Mouse (Mus musculus): Measurements from ENCODE around the gene Mllt1. TPM values are rescaled to one million over a fixed set of nuclear protein-coding genes. Genes with fewer than 3 reads are reported as not detected.
A peak's percentile ranks its signal among the peaks of the same experiment; 100 is the strongest.

The Mllt1 gene
- polyA plus RNA-seq, 1 experiment from 2014 or later, result 64.3 TPM

GRCm38 (mm10) chr17:56906166-56906565, 29.0 kb downstream of the Mllt1 start:
- Histone ChIP-seq H3K27me3 (ENCODE audit: control insufficient read depth, insufficient read depth, low read length) (no peaks in the 10 kb centered on the region), H3K27ac (replicated peaks; ENCODE audit: low read depth, low read length) (no peak overlapping the region), H3K4me2 (ENCODE audit: low read length) (no peak overlapping the region), H3K9me3 (ENCODE audit: control insufficient read depth, low read length) (no peaks in the 10 kb centered on the region), H3K36me3 (ENCODE audit: control insufficient read depth, insufficient read depth, low read length) (peaks cover 74% of the 10 kb centered on the region), H3K4me1 (ENCODE audit: control insufficient read depth, insufficient read depth, low read length) (no peaks in the 10 kb centered on the region), H3K4me3 (replicated peaks; ENCODE audit: low read depth, low read length) (no peak overlapping the region), H3K9ac (replicated peaks; ENCODE audit: low read length) (no peak overlapping the region)
- 94% methylated on average over 3 of the region's 3 CpGs for WGBS
- no peak for DNase-seq
- ATAC-seq (ENCODE audit: low FRiP score, low TSS enrichment), result no peak

- Histone ChIP-seq H3K4me3 (replicated peaks; ENCODE audit: low read depth, low read length) (no peak overlapping the region), H3K4me1 (ENCODE audit: control insufficient read depth, insufficient read depth, low read length) (no peaks in the 10 kb centered on the region), H3K9ac (replicated peaks; ENCODE audit: low read length) (no peak overlapping the region), H3K27ac (replicated peaks; ENCODE audit: low read depth, low read length) (0 out of 2 replicates have a peak overlapping the region, but pooled peaks have one; percentile 20), H3K27me3 (ENCODE audit: control insufficient read depth, insufficient read depth, low read length) (no peaks in the 10 kb centered on the region), H3K36me3 (ENCODE audit: control insufficient read depth, insufficient read depth, low read length) (peaks cover 83% of the 10 kb centered on the region), H3K4me2 (ENCODE audit: low read length) (no peak overlapping the region), H3K9me3 (ENCODE audit: control insufficient read depth, low read length) (no peaks in the 10 kb centered on the region)
- DNase-seq (no peak), ATAC-seq (ENCODE audit: low FRiP score, low TSS enrichment) (no peak)
- 73% methylated on average over 5 of the region's 5 CpGs for WGBS
Measured at GRCm38 (mm10) chr17:56902698-56903097, 32.5 kb downstream of the Mllt1 start.

DNA sequence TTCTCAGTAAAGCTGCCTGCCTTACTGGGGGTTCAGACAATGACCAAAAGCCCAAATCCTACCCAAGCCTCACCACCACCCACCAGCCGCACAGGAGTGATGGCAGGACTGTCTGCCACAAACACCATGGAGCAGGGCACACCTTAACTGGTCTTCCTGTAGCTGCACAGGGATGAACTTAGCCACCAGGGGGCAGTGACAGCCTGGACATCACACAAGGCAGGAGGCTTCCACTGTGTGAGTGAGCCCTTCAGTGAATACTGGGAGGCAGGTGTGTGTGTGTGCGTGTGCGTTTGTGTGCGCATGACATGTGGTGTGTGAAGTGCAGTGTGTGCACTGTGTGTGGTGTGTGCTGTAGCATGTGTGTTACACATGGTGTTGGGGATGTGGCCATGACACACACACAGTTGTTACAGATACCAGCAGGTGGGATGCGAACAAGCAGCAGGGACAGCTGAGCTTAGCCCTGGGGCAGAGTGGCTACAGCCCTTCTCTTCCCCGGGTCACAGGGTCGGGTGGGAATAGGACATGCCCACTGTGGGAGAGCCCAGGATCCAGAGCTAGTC, 37.5 kb downstream of the Mllt1 start:
- 82% methylated on average over 7 of the region's 7 CpGs for WGBS
- Histone ChIP-seq H3K9me3 (ENCODE audit: control insufficient read depth, low read length) (no peaks in the 10 kb centered on the region), H3K27ac (replicated peaks; ENCODE audit: low read depth, low read length) (peak overlapping the region; percentile 77; the same call in 1 of the 2 replicates), H3K9ac (replicated peaks; ENCODE audit: low read length) (no peak overlapping the region), H3K36me3 (ENCODE audit: control insufficient read depth, insufficient read depth, low read length) (peaks cover 98% of the 10 kb centered on the region), H3K4me1 (ENCODE audit: control insufficient read depth, insufficient read depth, low read length) (peaks cover 12% of the 10 kb centered on the region), H3K4me2 (ENCODE audit: low read length) (no peak overlapping the region), H3K4me3 (replicated peaks; ENCODE audit: low read depth, low read length) (no peak overlapping the region), H3K27me3 (ENCODE audit: control insufficient read depth, insufficient read depth, low read length) (no peaks in the 10 kb centered on the region)
- peak; percentile 84 for DNase-seq
- ATAC-seq (ENCODE audit: low FRiP score, low TSS enrichment), result peak; percentile 57; the same call in 1 of the 2 replicates

DNA sequence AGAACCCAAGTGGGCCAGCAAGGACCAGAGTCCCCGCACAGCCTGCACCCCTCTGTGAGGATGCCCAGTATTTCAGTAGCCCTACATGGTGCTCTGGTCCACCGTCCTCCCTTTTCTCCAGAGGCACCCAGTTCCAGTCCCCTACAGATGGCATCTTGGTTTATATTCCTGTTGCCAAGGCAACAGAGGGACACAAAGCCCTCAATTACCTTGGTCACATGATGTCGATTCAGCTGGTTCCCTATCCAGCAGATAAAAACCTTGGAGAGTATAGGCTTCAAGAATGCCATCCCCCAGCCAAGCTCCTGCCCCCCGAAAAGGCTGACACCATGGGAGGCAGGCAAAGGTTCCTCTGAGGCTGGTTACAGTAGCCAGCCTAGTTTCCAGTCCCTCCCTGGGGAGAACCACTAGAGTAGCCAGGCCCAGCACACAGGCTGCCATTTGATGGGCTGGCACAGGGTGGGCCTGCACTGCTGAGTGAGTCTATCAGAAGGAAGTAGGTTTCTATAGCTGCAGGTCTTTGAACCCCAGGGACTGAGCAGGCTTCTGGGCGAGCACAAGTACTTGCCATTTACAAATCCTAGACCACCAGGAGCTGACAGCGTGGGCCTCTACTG, 38.6 kb downstream of the Mllt1 start:
- Histone ChIP-seq H3K9ac (replicated peaks; ENCODE audit: low read length) (no peak overlapping the region), H3K27ac (replicated peaks; ENCODE audit: low read depth, low read length) (peak overlapping the region; percentile 77), H3K9me3 (ENCODE audit: control insufficient read depth, low read length) (no peaks in the 10 kb centered on the region), H3K4me2 (ENCODE audit: low read length) (no peak overlapping the region), H3K27me3 (ENCODE audit: control insufficient read depth, insufficient read depth, low read length) (no peaks in the 10 kb centered on the region), H3K4me1 (ENCODE audit: control insufficient read depth, insufficient read depth, low read length) (peaks cover 12% of the 10 kb centered on the region), H3K4me3 (replicated peaks; ENCODE audit: low read depth, low read length) (no peak overlapping the region), H3K36me3 (ENCODE audit: control insufficient read depth, insufficient read depth, low read length) (peaks cover 98% of the 10 kb centered on the region)
- ATAC-seq (ENCODE audit: low FRiP score, low TSS enrichment) (peak; percentile 31; the same call in 1 of the 2 replicates), DNase-seq (peak; percentile 71)
- 51% methylated on average over 6 of the region's 6 CpGs for WGBS

DNA sequence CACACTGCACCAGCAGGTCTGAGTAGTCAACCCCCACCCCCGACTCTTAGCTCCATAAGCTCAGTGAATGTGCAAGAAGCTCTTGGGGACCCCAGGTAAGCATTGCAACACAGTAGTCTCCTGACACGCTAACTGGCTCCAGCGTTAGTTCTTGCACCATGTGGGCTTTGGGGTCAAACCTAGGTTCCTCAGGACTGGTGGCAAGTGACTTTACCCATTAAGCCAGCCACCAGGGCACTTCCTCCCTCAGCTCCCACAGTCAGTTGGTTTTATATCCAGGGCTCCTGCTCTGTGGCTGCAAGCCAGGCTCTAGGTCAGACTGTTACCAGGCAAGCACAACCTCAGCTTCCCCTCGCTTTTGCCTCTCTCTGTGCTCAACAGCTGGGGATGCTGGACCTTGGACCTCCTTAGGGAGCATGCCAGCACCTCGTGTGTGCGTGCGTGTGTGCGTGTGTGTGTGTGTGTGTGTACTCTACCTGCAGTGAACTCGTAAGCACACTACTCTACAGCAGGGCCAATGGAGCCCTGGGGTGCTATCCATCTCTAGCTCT, 39.8 kb downstream of the Mllt1 start:
- H3K27ac ChIP-seq (replicated peaks; ENCODE audit: low read depth, low read length), result no peak overlapping the region
- ATAC-seq (ENCODE audit: low FRiP score, low TSS enrichment) (no peak), DNase-seq (no peak)
- no peaks in the 10 kb centered on the region for H3K9me3 ChIP-seq (ENCODE audit: control insufficient read depth, low read length)
- peaks cover 12% of the 10 kb centered on the region for H3K4me1 ChIP-seq (ENCODE audit: control insufficient read depth, insufficient read depth, low read length)
- H3K9ac ChIP-seq (replicated peaks; ENCODE audit: low read length), result no peak overlapping the region
- peaks cover 93% of the 10 kb centered on the region for H3K36me3 ChIP-seq (ENCODE audit: control insufficient read depth, insufficient read depth, low read length)
- no peak overlapping the region for H3K4me3 ChIP-seq (replicated peaks; ENCODE audit: low read depth, low read length)
- H3K27me3 ChIP-seq (ENCODE audit: control insufficient read depth, insufficient read depth, low read length), result no peaks in the 10 kb centered on the region
- H3K4me2 ChIP-seq (ENCODE audit: low read length), result no peak overlapping the region
- 93% methylated on average over 9 of the region's 9 CpGs for WGBS

GRCm38 (mm10) chr17:56890018-56890417, 45.2 kb downstream of the Mllt1 start:
- Histone ChIP-seq H3K4me2 (ENCODE audit: low read length) (no peak overlapping the region), H3K9me3 (ENCODE audit: control insufficient read depth, low read length) (no peaks in the 10 kb centered on the region), H3K27me3 (ENCODE audit: control insufficient read depth, insufficient read depth, low read length) (no peaks in the 10 kb centered on the region), H3K4me3 (replicated peaks; ENCODE audit: low read depth, low read length) (no peak overlapping the region), H3K9ac (replicated peaks; ENCODE audit: low read length) (no peak overlapping the region), H3K4me1 (ENCODE audit: control insufficient read depth, insufficient read depth, low read length) (no peaks in the 10 kb centered on the region), H3K27ac (replicated peaks; ENCODE audit: low read depth, low read length) (no peak overlapping the region), H3K36me3 (ENCODE audit: control insufficient read depth, insufficient read depth, low read length) (peaks cover 42% of the 10 kb centered on the region)
- WGBS, result 97% methylated on average over 2 of the region's 2 CpGs
- DNase-seq, result no peak
- ATAC-seq (ENCODE audit: low FRiP score, low TSS enrichment), result no peak

DNA sequence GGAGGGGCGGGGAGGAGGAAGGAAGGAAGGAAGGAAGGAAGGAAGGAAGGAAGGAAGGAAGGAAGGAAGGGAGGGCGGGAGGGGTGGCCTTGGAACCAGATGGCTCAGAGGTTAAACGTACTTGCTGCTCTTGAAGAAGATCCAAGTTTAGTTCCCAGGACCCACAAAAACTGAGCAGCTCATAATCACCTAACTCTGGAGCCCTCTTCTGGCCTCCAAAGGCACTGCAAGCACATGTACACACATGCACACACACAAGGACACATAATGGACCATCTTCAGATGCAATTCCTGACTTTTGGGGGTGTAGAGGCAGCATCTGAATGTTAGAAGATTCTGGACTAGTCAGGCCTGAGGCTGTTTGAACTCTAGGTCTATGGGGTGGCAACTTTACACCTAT, 47.2 kb downstream of the Mllt1 start:
- WGBS, result 91% methylated on average over 2 of the region's 3 CpGs
- peaks cover 22% of the 10 kb centered on the region for H3K36me3 ChIP-seq (ENCODE audit: control insufficient read depth, insufficient read depth, low read length)
- no peak overlapping the region for H3K4me2 ChIP-seq (ENCODE audit: low read length)
- H3K27me3 ChIP-seq (ENCODE audit: control insufficient read depth, insufficient read depth, low read length), result no peaks in the 10 kb centered on the region
- no peak overlapping the region for H3K9ac ChIP-seq (replicated peaks; ENCODE audit: low read length)
- no peaks in the 10 kb centered on the region for H3K9me3 ChIP-seq (ENCODE audit: control insufficient read depth, low read length)
- no peak overlapping the region for H3K27ac ChIP-seq (replicated peaks; ENCODE audit: low read depth, low read length)
- DNase-seq (no peak), ATAC-seq (ENCODE audit: low FRiP score, low TSS enrichment) (no peak)
- H3K4me3 ChIP-seq (replicated peaks; ENCODE audit: low read depth, low read length), result no peak overlapping the region
- H3K4me1 ChIP-seq (ENCODE audit: control insufficient read depth, insufficient read depth, low read length), result no peaks in the 10 kb centered on the region

GRCm38 (mm10) chr17:56884809-56885208, 50.4 kb downstream of the Mllt1 start:
- H3K27ac ChIP-seq (replicated peaks; ENCODE audit: low read depth, low read length), result no peak overlapping the region
- no peak for ATAC-seq (ENCODE audit: low FRiP score, low TSS enrichment)
- no peaks in the 10 kb centered on the region for H3K27me3 ChIP-seq (ENCODE audit: control insufficient read depth, insufficient read depth, low read length)
- H3K4me3 ChIP-seq (replicated peaks; ENCODE audit: low read depth, low read length), result no peak overlapping the region
- no peak overlapping the region for H3K9ac ChIP-seq (replicated peaks; ENCODE audit: low read length)
- no peaks in the 10 kb centered on the region for H3K9me3 ChIP-seq (ENCODE audit: control insufficient read depth, low read length)
- H3K36me3 ChIP-seq (ENCODE audit: control insufficient read depth, insufficient read depth, low read length), result no peaks in the 10 kb centered on the region; the same call in 1 of the 2 replicates
- no peaks in the 10 kb centered on the region for H3K4me1 ChIP-seq (ENCODE audit: control insufficient read depth, insufficient read depth, low read length)
- no peak overlapping the region for H3K4me2 ChIP-seq (ENCODE audit: low read length)
- DNase-seq, result no peak
- 92% methylated on average over 17 of the region's 17 CpGs for WGBS

GRCm38 (mm10) chr17:56884331-56884730, 50.9 kb downstream of the Mllt1 start:
- 82% methylated on average over 5 of the region's 5 CpGs for WGBS
- H3K4me1 ChIP-seq (ENCODE audit: control insufficient read depth, insufficient read depth, low read length), result no peaks in the 10 kb centered on the region
- H3K9ac ChIP-seq (replicated peaks; ENCODE audit: low read length), result no peak overlapping the region
- no peaks in the 10 kb centered on the region for H3K27me3 ChIP-seq (ENCODE audit: control insufficient read depth, insufficient read depth, low read length)
- H3K36me3 ChIP-seq (ENCODE audit: control insufficient read depth, insufficient read depth, low read length), result no peaks in the 10 kb centered on the region; the same call in 1 of the 2 replicates
- no peaks in the 10 kb centered on the region for H3K9me3 ChIP-seq (ENCODE audit: control insufficient read depth, low read length)
- no peak overlapping the region for H3K27ac ChIP-seq (replicated peaks; ENCODE audit: low read depth, low read length)
- DNase-seq (no peak), ATAC-seq (ENCODE audit: low FRiP score, low TSS enrichment) (no peak)
- H3K4me2 ChIP-seq (ENCODE audit: low read length), result no peak overlapping the region
- no peak overlapping the region for H3K4me3 ChIP-seq (replicated peaks; ENCODE audit: low read depth, low read length)

Data from midbrain, embryonic 14.5 days (tissue).